Comparison of ENCODE assay signal across 18 mouse cellular contexts in genomic region chr16:32511338-32511734, GRCm38 (mm10). TPM values are rescaled to one million over a fixed set of nuclear protein-coding genes. Genes with fewer than 3 reads are reported as not detected.
DNase-seq lines count a peak whose midpoint lies in the region; ATAC-seq and TF ChIP-seq lines count a peak whose summit lies in the region.
"Had no signal": no experiment of that assay in that cellular context is flagged by ENCODE, and none has a peak within 500 bp of the region (broad histone marks: within the 10 kb centered on the region; RNA-seq: fewer than 3 reads in every experiment).

No protein-coding gene starts in this region.

- TF ChIP-seq CTCF in G1E (IDR thresholded peaks at IDR 0.05; ENCODE audit: low read depth, low read length) = no peak

- peak overlapping the region; percentile 35; the same call in 1 of the 2 replicates for H3K9ac ChIP-seq in intestine, embryonic 16.5 days (ENCODE audit: low read depth, low read length)
- H3K9ac ChIP-seq in intestine, embryonic 15.5 days = no peak overlapping the region
- peak overlapping the region; percentile 65 for H3K9ac ChIP-seq in liver, embryonic 15.5 days
- no peak overlapping the region for H3K9ac ChIP-seq in kidney, embryonic 15.5 days
- H3K9ac ChIP-seq: hindbrain, embryonic 15.5 days had no signal

- no peaks in the 10 kb centered on the region for H3K9me3 ChIP-seq in intestine, embryonic 16.5 days (ENCODE audit: control insufficient read depth, low read length)
- H3K9me3 ChIP-seq in intestine, embryonic 15.5 days = no peaks in the 10 kb centered on the region
- peaks cover 3% of the 10 kb centered on the region; the same call in 1 of the 2 replicates for H3K9me3 ChIP-seq in G1E (replicated peaks)
- no peaks in the 10 kb centered on the region for H3K9me3 ChIP-seq in liver, embryonic 15.5 days (replicated peaks)
- no peaks in the 10 kb centered on the region for H3K9me3 ChIP-seq in kidney, embryonic 15.5 days (replicated peaks)
- H3K9me3 ChIP-seq: hindbrain, embryonic 15.5 days had no signal

- no peak overlapping the region for H3K4me3 ChIP-seq in intestine, embryonic 16.5 days (ENCODE audit: low read length)
- no peak overlapping the region for H3K4me3 ChIP-seq in intestine, embryonic 15.5 days (replicated peaks)
- peak overlapping the region; percentile 54; the same call in 1 of the 2 replicates for H3K4me3 ChIP-seq in G1E (ENCODE audit: low read depth, low read length)
- H3K4me3 ChIP-seq in liver, embryonic 15.5 days (replicated peaks) = peak overlapping the region; percentile 36
- H3K4me3 ChIP-seq in kidney, embryonic 15.5 days (replicated peaks) = no peak overlapping the region
- H3K4me3 ChIP-seq: hindbrain, embryonic 15.5 days; myocyte had no signal

- H3K27ac ChIP-seq in intestine, embryonic 16.5 days (ENCODE audit: low read length) = 0 out of 2 replicates have a peak overlapping the region, but pooled peaks have one; percentile 15
- no peak overlapping the region for H3K27ac ChIP-seq in intestine, embryonic 15.5 days
- H3K27ac ChIP-seq in liver, embryonic 15.5 days (replicated peaks) = peak overlapping the region; percentile 97
- no peak overlapping the region for H3K27ac ChIP-seq in kidney, embryonic 15.5 days
- H3K27ac ChIP-seq: hindbrain, embryonic 15.5 days had no signal

- no peak for ATAC-seq in intestine, embryonic 16.5 days
- no peak for ATAC-seq in intestine, embryonic 15.5 days
- ATAC-seq in G1E (ENCODE audit: extremely low read depth, insufficient number of reproducible peaks, low FRiP score, poor library complexity, severe bottlenecking) = no peak
- no peak for ATAC-seq in liver, embryonic 15.5 days (ENCODE audit: insufficient read depth)
- no peak for ATAC-seq in kidney, embryonic 15.5 days (replicated peaks; ENCODE audit: low FRiP score)

- no peak overlapping the region for H3K4me2 ChIP-seq in intestine, embryonic 16.5 days (ENCODE audit: low read depth, low read length)
- H3K4me2 ChIP-seq in intestine, embryonic 15.5 days (replicated peaks) = no peak overlapping the region
- H3K4me2 ChIP-seq in liver, embryonic 15.5 days = peak overlapping the region; percentile 68
- no peak overlapping the region for H3K4me2 ChIP-seq in kidney, embryonic 15.5 days
- H3K4me2 ChIP-seq: hindbrain, embryonic 15.5 days had no signal

- H3K36me3 ChIP-seq in intestine, embryonic 16.5 days (ENCODE audit: control insufficient read depth, insufficient read depth, low read length) = no peaks in the 10 kb centered on the region
- no peaks in the 10 kb centered on the region for H3K36me3 ChIP-seq in intestine, embryonic 15.5 days
- no peaks in the 10 kb centered on the region for H3K36me3 ChIP-seq in G1E (replicated peaks)
- no peaks in the 10 kb centered on the region for H3K36me3 ChIP-seq in liver, embryonic 15.5 days (replicated peaks)
- H3K36me3 ChIP-seq in kidney, embryonic 15.5 days = no peaks in the 10 kb centered on the region
- H3K36me3 ChIP-seq: hindbrain, embryonic 15.5 days had no signal

- H3K27me3 ChIP-seq in intestine, embryonic 16.5 days (replicated peaks; ENCODE audit: control insufficient read depth, insufficient read depth, low read length) = no peaks in the 10 kb centered on the region
- H3K27me3 ChIP-seq in intestine, embryonic 15.5 days (replicated peaks) = no peaks in the 10 kb centered on the region
- no peaks in the 10 kb centered on the region for H3K27me3 ChIP-seq in G1E (ENCODE audit: insufficient read depth, low read length)
- H3K27me3 ChIP-seq in liver, embryonic 15.5 days = no peaks in the 10 kb centered on the region
- H3K27me3 ChIP-seq in kidney, embryonic 15.5 days = no peaks in the 10 kb centered on the region
- H3K27me3 ChIP-seq: hindbrain, embryonic 15.5 days had no signal

- H3K4me1 ChIP-seq in intestine, embryonic 16.5 days (ENCODE audit: control insufficient read depth, insufficient read depth, low read length) = peaks cover 40% of the 10 kb centered on the region
- H3K4me1 ChIP-seq in intestine, embryonic 15.5 days (replicated peaks) = peaks cover 44% of the 10 kb centered on the region
- H3K4me1 ChIP-seq in G1E (ENCODE audit: insufficient read depth, low read depth, low read length) = peaks cover 98% of the 10 kb centered on the region
- peaks cover 95% of the 10 kb centered on the region for H3K4me1 ChIP-seq in liver, embryonic 15.5 days (replicated peaks)
- H3K4me1 ChIP-seq in kidney, embryonic 15.5 days = peaks cover 7% of the 10 kb centered on the region

- no peak for DNase-seq in G1E (ENCODE audit: low spot score)
- DNase-seq in fat pad, adult 2 months (ENCODE audit: extremely low read depth, low read depth, low spot score) = peak; percentile 77
- no peak for DNase-seq in cerebellum, adult 8-10 months
- DNase-seq: adrenal gland, postnatal 36 days; kidney, adult 9 months; layer of hippocampus, adult 9-11 months; left cerebral cortex, postnatal 4 days had no signal

- WGBS in intestine, embryonic 16.5 days = 74% methylated on average over 3 of the region's 3 CpGs
- 71% methylated on average over 3 of the region's 3 CpGs for WGBS in intestine, embryonic 15.5 days
- WGBS in liver, embryonic 15.5 days (ENCODE audit: insufficient replicate concordance) = 59% methylated on average over 3 of the region's 3 CpGs
- 74% methylated on average over 3 of the region's 3 CpGs for WGBS in kidney, embryonic 15.5 days

RNA-seq across cellular contexts. Expression of gene Zdhhc19, which starts 15.3 kb away (rescaled TPM):
- polyA plus RNA-seq in intestine, embryonic 16.5 days (2015; fragmentation: Nextera tagmentation; extraction: Ambion mirVana) = 2.1 and 3.0 TPM in 2 replicates
- polyA plus RNA-seq in intestine, embryonic 15.5 days (2015; fragmentation: Nextera tagmentation; extraction: Ambion mirVana) = 1.1 and 1.2 TPM in 2 replicates
- total RNA-seq in G1E (2014; fragmentation: Nextera tagmentation) (not detected in 2 replicates), G1E (2017) (0.23 TPM in 1 of 2 replicates, not detected in the other)
- not detected in 2 replicates for polyA plus RNA-seq in G1E (2012)
- polyA plus RNA-seq in liver, embryonic 15.5 days (2015; fragmentation: Nextera tagmentation; extraction: Ambion mirVana) = not detected in 2 replicates
- polyA plus RNA-seq in kidney, embryonic 15.5 days (2015; fragmentation: Nextera tagmentation; extraction: Ambion mirVana) = not detected in 2 replicates
- total RNA-seq: adrenal gland, postnatal 36 days; common myeloid progenitor, adult 5-6 weeks; left cerebral cortex, postnatal 4 days; megakaryocyte progenitor cell, adult 5-6 weeks had no signal
- polyA plus RNA-seq: frontal cortex, adult 2 months; myocyte; stomach, embryonic 14.5 days; urinary bladder, adult 2 months had no signal

RNA-seq across cellular contexts. Expression of gene Slc51a, which starts 23.7 kb away (rescaled TPM):
- polyA plus RNA-seq in intestine, embryonic 16.5 days (2015; fragmentation: Nextera tagmentation; extraction: Ambion mirVana) = 157 and 177 TPM in 2 replicates
- 97.1 and 104 TPM in 2 replicates for polyA plus RNA-seq in intestine, embryonic 15.5 days (2015; fragmentation: Nextera tagmentation; extraction: Ambion mirVana)
- total RNA-seq in G1E (2014; fragmentation: Nextera tagmentation) (not detected in 2 replicates), G1E (2017) (1.3 and 2.0 TPM in 2 replicates)
- 0.02 TPM in 1 of 2 replicates, not detected in the other for polyA plus RNA-seq in G1E (2012)
- 0.37 and 0.56 TPM in 2 replicates for polyA plus RNA-seq in liver, embryonic 15.5 days (2015; fragmentation: Nextera tagmentation; extraction: Ambion mirVana)
- 2.1 and 2.2 TPM in 2 replicates for polyA plus RNA-seq in kidney, embryonic 15.5 days (2015; fragmentation: Nextera tagmentation; extraction: Ambion mirVana)
- total RNA-seq: common myeloid progenitor, adult 5-6 weeks; left cerebral cortex, postnatal 4 days had no signal
- polyA plus RNA-seq: frontal cortex, adult 2 months; urinary bladder, adult 2 months had no signal

Comparison
In these comparisons a context has a peak if more than half of its experiments do, and no peak if none do; other contexts are left out.
1. H3K27ac ChIP-seq: peak in intestine, embryonic 16.5 days (single experiment) and liver, embryonic 15.5 days (single experiment); none in intestine, embryonic 15.5 days (single experiment) and kidney, embryonic 15.5 days (single experiment).
2. H3K9ac ChIP-seq: peak in intestine, embryonic 16.5 days (single experiment) and liver, embryonic 15.5 days (single experiment); none in intestine, embryonic 15.5 days (single experiment) and kidney, embryonic 15.5 days (single experiment).
3. H3K4me3 ChIP-seq: peak in G1E (single experiment) and liver, embryonic 15.5 days (single experiment); none in intestine, embryonic 16.5 days (single experiment), intestine, embryonic 15.5 days (single experiment) and kidney, embryonic 15.5 days (single experiment).
4. RNA of gene Slc51a, which starts 23.7 kb away (polyA plus RNA-seq): 157 to 177 TPM in intestine, embryonic 16.5 days and 97.1 to 104 TPM in intestine, embryonic 15.5 days; 2.1 to 2.2 TPM in kidney, embryonic 15.5 days, 0.37 to 0.56 TPM in liver, embryonic 15.5 days and 0.02 TPM in G1E; every median in the first group is over 10 times any median in the second.